Mouse (Mus musculus): ENCODE data around the gene Prkg1. TPM values are rescaled to one million over a fixed set of nuclear protein-coding genes. Genes with fewer than 3 reads are reported as not detected.

Prkg1 gene
- polyA plus RNA-seq, 1 experiment from 2014 or later = 2.2 TPM

GRCm38 (mm10) chr19:30676308-30676707, 1088.5 kb downstream of the Prkg1 start:
- Histone ChIP-seq H3K9me3 (ENCODE audit: control insufficient read depth, low read length) (no peaks in the 10 kb centered on the region), H3K27ac (ENCODE audit: low read depth, low read length) (no peak overlapping the region), H3K4me1 (replicated peaks; ENCODE audit: control insufficient read depth, insufficient read depth, low read length) (no peaks in the 10 kb centered on the region), H3K4me3 (ENCODE audit: low read depth, low read length) (no peak overlapping the region), H3K4me2 (no peak overlapping the region), H3K27me3 (replicated peaks; ENCODE audit: control insufficient read depth, insufficient read depth, low read length) (no peaks in the 10 kb centered on the region), H3K9ac (ENCODE audit: low read depth, low read length) (no peak overlapping the region), H3K36me3 (ENCODE audit: control insufficient read depth, insufficient read depth, low read length) (no peaks in the 10 kb centered on the region)
- 78% methylated on average over 8 of the region's 8 CpGs for WGBS
- no peak for ATAC-seq (replicated peaks; ENCODE audit: low FRiP score)
- DNase-seq (ENCODE audit: low spot score) = no peak

- ATAC-seq (replicated peaks; ENCODE audit: low FRiP score) = no peak
- 9% methylated on average over 8 of the region's 8 CpGs for WGBS
- H3K4me3 ChIP-seq (ENCODE audit: low read depth, low read length) = no peak overlapping the region
- H3K9ac ChIP-seq (ENCODE audit: low read depth, low read length) = no peak overlapping the region
- H3K27me3 ChIP-seq (replicated peaks; ENCODE audit: control insufficient read depth, insufficient read depth, low read length) = no peaks in the 10 kb centered on the region
- no peak overlapping the region for H3K27ac ChIP-seq (ENCODE audit: low read depth, low read length)
- peak; percentile 35 for DNase-seq (ENCODE audit: low spot score)
- no peaks in the 10 kb centered on the region for H3K9me3 ChIP-seq (ENCODE audit: control insufficient read depth, low read length)
- H3K4me1 ChIP-seq (replicated peaks; ENCODE audit: control insufficient read depth, insufficient read depth, low read length) = no peaks in the 10 kb centered on the region
- no peak overlapping the region for H3K4me2 ChIP-seq
- H3K36me3 ChIP-seq (ENCODE audit: control insufficient read depth, insufficient read depth, low read length) = no peaks in the 10 kb centered on the region
These were observed 1100.6 kb downstream of the Prkg1 start for GRCm38 (mm10) chr19:30664269-30664668.

GRCm38 (mm10) chr19:30642629-30643170, 1122.1 kb downstream of the Prkg1 start:
- no peaks in the 10 kb centered on the region for H3K9me3 ChIP-seq (ENCODE audit: control insufficient read depth, low read length)
- no peak overlapping the region for H3K27ac ChIP-seq (ENCODE audit: low read depth, low read length)
- ATAC-seq (replicated peaks; ENCODE audit: low FRiP score) = no peak
- DNase-seq (ENCODE audit: low spot score) = no peak
- H3K27me3 ChIP-seq (replicated peaks; ENCODE audit: control insufficient read depth, insufficient read depth, low read length) = no peaks in the 10 kb centered on the region
- H3K4me2 ChIP-seq = no peak overlapping the region
- 67% methylated on average over 5 of the region's 5 CpGs for WGBS
- H3K9ac ChIP-seq (ENCODE audit: low read depth, low read length) = no peak overlapping the region
- no peak overlapping the region for H3K4me3 ChIP-seq (ENCODE audit: low read depth, low read length)
- H3K36me3 ChIP-seq (ENCODE audit: control insufficient read depth, insufficient read depth, low read length) = no peaks in the 10 kb centered on the region
- no peaks in the 10 kb centered on the region for H3K4me1 ChIP-seq (replicated peaks; ENCODE audit: control insufficient read depth, insufficient read depth, low read length)

- no peaks in the 10 kb centered on the region for H3K27me3 ChIP-seq (replicated peaks; ENCODE audit: control insufficient read depth, insufficient read depth, low read length)
- H3K4me3 ChIP-seq (ENCODE audit: low read depth, low read length) = no peak overlapping the region
- no peaks in the 10 kb centered on the region for H3K9me3 ChIP-seq (ENCODE audit: control insufficient read depth, low read length)
- WGBS = 78% methylated on average over 8 of the region's 8 CpGs
- H3K36me3 ChIP-seq (ENCODE audit: control insufficient read depth, insufficient read depth, low read length) = no peaks in the 10 kb centered on the region
- no peak overlapping the region for H3K9ac ChIP-seq (ENCODE audit: low read depth, low read length)
- ATAC-seq (replicated peaks; ENCODE audit: low FRiP score) (no peak), DNase-seq (ENCODE audit: low spot score) (no peak)
- H3K4me1 ChIP-seq (replicated peaks; ENCODE audit: control insufficient read depth, insufficient read depth, low read length) = no peaks in the 10 kb centered on the region
- H3K4me2 ChIP-seq = no peak overlapping the region
- no peak overlapping the region for H3K27ac ChIP-seq (ENCODE audit: low read depth, low read length)
These were observed 1127.4 kb downstream of the Prkg1 start for GRCm38 (mm10) chr19:30637471-30637870.

- no peak overlapping the region for H3K4me2 ChIP-seq
- ATAC-seq (replicated peaks; ENCODE audit: low FRiP score) = no peak
- WGBS = 50% methylated on average over 3 of the region's 3 CpGs
- H3K4me1 ChIP-seq (replicated peaks; ENCODE audit: control insufficient read depth, insufficient read depth, low read length) = no peaks in the 10 kb centered on the region
- H3K27me3 ChIP-seq (replicated peaks; ENCODE audit: control insufficient read depth, insufficient read depth, low read length) = no peaks in the 10 kb centered on the region
- H3K4me3 ChIP-seq (ENCODE audit: low read depth, low read length) = no peak overlapping the region
- H3K9ac ChIP-seq (ENCODE audit: low read depth, low read length) = no peak overlapping the region
- no peaks in the 10 kb centered on the region for H3K9me3 ChIP-seq (ENCODE audit: control insufficient read depth, low read length)
- no peak for DNase-seq (ENCODE audit: low spot score)
- H3K27ac ChIP-seq (ENCODE audit: low read depth, low read length) = no peak overlapping the region
- no peaks in the 10 kb centered on the region for H3K36me3 ChIP-seq (ENCODE audit: control insufficient read depth, insufficient read depth, low read length)
These were observed 1133.8 kb downstream of the Prkg1 start for GRCm38 (mm10) chr19:30631051-30631450.

GRCm38 (mm10) chr19:30626036-30626435, 1138.8 kb downstream of the Prkg1 start:
- no peak overlapping the region for H3K4me3 ChIP-seq (ENCODE audit: low read depth, low read length)
- 63% methylated on average over 7 of the region's 7 CpGs for WGBS
- H3K9me3 ChIP-seq (ENCODE audit: control insufficient read depth, low read length) = no peaks in the 10 kb centered on the region
- no peaks in the 10 kb centered on the region for H3K27me3 ChIP-seq (replicated peaks; ENCODE audit: control insufficient read depth, insufficient read depth, low read length)
- H3K27ac ChIP-seq (ENCODE audit: low read depth, low read length) = no peak overlapping the region
- DNase-seq (ENCODE audit: low spot score) (no peak), ATAC-seq (replicated peaks; ENCODE audit: low FRiP score) (no peak)
- H3K36me3 ChIP-seq (ENCODE audit: control insufficient read depth, insufficient read depth, low read length) = no peaks in the 10 kb centered on the region
- H3K9ac ChIP-seq (ENCODE audit: low read depth, low read length) = no peak overlapping the region
- H3K4me1 ChIP-seq (replicated peaks; ENCODE audit: control insufficient read depth, insufficient read depth, low read length) = no peaks in the 10 kb centered on the region; the same call in 1 of the 2 replicates
- no peak overlapping the region for H3K4me2 ChIP-seq

- Histone ChIP-seq H3K9ac (ENCODE audit: low read depth, low read length) (no peak overlapping the region), H3K4me1 (replicated peaks; ENCODE audit: control insufficient read depth, insufficient read depth, low read length) (no peaks in the 10 kb centered on the region; the same call in 1 of the 2 replicates), H3K4me3 (ENCODE audit: low read depth, low read length) (no peak overlapping the region), H3K27ac (ENCODE audit: low read depth, low read length) (no peak overlapping the region), H3K27me3 (replicated peaks; ENCODE audit: control insufficient read depth, insufficient read depth, low read length) (no peaks in the 10 kb centered on the region), H3K36me3 (ENCODE audit: control insufficient read depth, insufficient read depth, low read length) (no peaks in the 10 kb centered on the region), H3K9me3 (ENCODE audit: control insufficient read depth, low read length) (no peaks in the 10 kb centered on the region), H3K4me2 (no peak overlapping the region)
- ATAC-seq (replicated peaks; ENCODE audit: low FRiP score) (no peak), DNase-seq (ENCODE audit: low spot score) (no peak)
- 53% methylated on average over 2 of the region's 2 CpGs for WGBS
These were observed 1139.4 kb downstream of the Prkg1 start for GRCm38 (mm10) chr19:30625391-30625790.

GRCm38 (mm10) chr19:30623620-30624019, 1141.2 kb downstream of the Prkg1 start:
- H3K4me1 ChIP-seq (replicated peaks; ENCODE audit: control insufficient read depth, insufficient read depth, low read length) = no peaks in the 10 kb centered on the region; the same call in 1 of the 2 replicates
- WGBS = 60% methylated on average over 7 of the region's 7 CpGs
- DNase-seq (ENCODE audit: low spot score) (no peak), ATAC-seq (replicated peaks; ENCODE audit: low FRiP score) (no peak)
- no peaks in the 10 kb centered on the region for H3K27me3 ChIP-seq (replicated peaks; ENCODE audit: control insufficient read depth, insufficient read depth, low read length)
- no peak overlapping the region for H3K4me3 ChIP-seq (ENCODE audit: low read depth, low read length)
- H3K36me3 ChIP-seq (ENCODE audit: control insufficient read depth, insufficient read depth, low read length) = no peaks in the 10 kb centered on the region
- H3K27ac ChIP-seq (ENCODE audit: low read depth, low read length) = no peak overlapping the region
- no peaks in the 10 kb centered on the region for H3K9me3 ChIP-seq (ENCODE audit: control insufficient read depth, low read length)
- H3K9ac ChIP-seq (ENCODE audit: low read depth, low read length) = no peak overlapping the region
- no peak overlapping the region for H3K4me2 ChIP-seq

- Histone ChIP-seq H3K4me1 (replicated peaks; ENCODE audit: control insufficient read depth, insufficient read depth, low read length) (no peaks in the 10 kb centered on the region), H3K9me3 (ENCODE audit: control insufficient read depth, low read length) (no peaks in the 10 kb centered on the region), H3K4me3 (ENCODE audit: low read depth, low read length) (no peak overlapping the region), H3K27ac (ENCODE audit: low read depth, low read length) (no peak overlapping the region), H3K9ac (ENCODE audit: low read depth, low read length) (no peak overlapping the region), H3K36me3 (ENCODE audit: control insufficient read depth, insufficient read depth, low read length) (no peaks in the 10 kb centered on the region), H3K27me3 (replicated peaks; ENCODE audit: control insufficient read depth, insufficient read depth, low read length) (no peaks in the 10 kb centered on the region), H3K4me2 (no peak overlapping the region)
- no peak for DNase-seq (ENCODE audit: low spot score)
- no peak for ATAC-seq (replicated peaks; ENCODE audit: low FRiP score)
- WGBS = 69% methylated on average over 3 of the region's 3 CpGs
These were observed 1151.5 kb downstream of the Prkg1 start for GRCm38 (mm10) chr19:30613150-30613865.

All from liver, embryonic 11.5 days (tissue).